Mouse (Mus musculus): ENCODE data around the gene Krtap19-9b. TPM values are rescaled to one million over a fixed set of nuclear protein-coding genes. Genes with fewer than 3 reads are reported as not detected.

Gene Krtap19-9b
- polyA plus RNA-seq (2014; fragmentation: Nextera tagmentation; extraction: Ambion mirVana) = not detected in 2 replicates

GRCm38 (mm10) chr16:88932165-88932564 lies at the start of gene Krtap19-9b:
Krtap19-9b (minus strand) TSS chr16:88932265.
- H3K27me3 ChIP-seq (replicated peaks; ENCODE audit: control insufficient read depth, insufficient read depth, low read length) = no peaks in the 10 kb centered on the region
- ATAC-seq (ENCODE audit: low read depth) (no peak), DNase-seq (ENCODE audit: low spot score) (no peak)
- WGBS = 79% methylated on average over 3 of the region's 3 CpGs
- no peak within 1 kb of the TSS for H3K9ac ChIP-seq (ENCODE audit: low read depth, low read length)
- no peaks in the 10 kb centered on the region for H3K36me3 ChIP-seq (ENCODE audit: control insufficient read depth, insufficient read depth, low read length)
- H3K27ac ChIP-seq (replicated peaks; ENCODE audit: low read depth, low read length) = no peak within 1 kb of the TSS
- H3K4me3 ChIP-seq (ENCODE audit: low read depth, low read length) = no peak within 1 kb of the TSS
- H3K9me3 ChIP-seq (ENCODE audit: control insufficient read depth, low read length) = no peaks in the 10 kb centered on the region
- H3K4me2 ChIP-seq (ENCODE audit: low read depth, low read length) = no peak within 1 kb of the TSS
- no peaks in the 10 kb centered on the region for H3K4me1 ChIP-seq (ENCODE audit: control insufficient read depth, insufficient read depth, low read length)

GRCm38 (mm10) chr16:88962773-88963172 lies 30.7 kb upstream of the Krtap19-9b start, which contains the start of gene Krtap16-3:
Krtap16-3 (minus strand) TSS chr16:88962873.
- Histone ChIP-seq H3K9me3 (ENCODE audit: control insufficient read depth, low read length) (no peaks in the 10 kb centered on the region), H3K27ac (replicated peaks; ENCODE audit: low read depth, low read length) (no peak within 1 kb of the TSS), H3K4me2 (ENCODE audit: low read depth, low read length) (no peak within 1 kb of the TSS), H3K4me3 (ENCODE audit: low read depth, low read length) (no peak within 1 kb of the TSS), H3K4me1 (ENCODE audit: control insufficient read depth, insufficient read depth, low read length) (no peaks in the 10 kb centered on the region), H3K27me3 (replicated peaks; ENCODE audit: control insufficient read depth, insufficient read depth, low read length) (no peaks in the 10 kb centered on the region), H3K36me3 (ENCODE audit: control insufficient read depth, insufficient read depth, low read length) (no peaks in the 10 kb centered on the region), H3K9ac (ENCODE audit: low read depth, low read length) (no peak within 1 kb of the TSS)
- ATAC-seq (ENCODE audit: low read depth) = no peak
- 85% methylated on average over 7 of the region's 7 CpGs for WGBS
- DNase-seq (ENCODE audit: low spot score) = no peak

- Histone ChIP-seq H3K4me1 (ENCODE audit: control insufficient read depth, insufficient read depth, low read length) (no peaks in the 10 kb centered on the region), H3K9me3 (ENCODE audit: control insufficient read depth, low read length) (no peaks in the 10 kb centered on the region), H3K36me3 (ENCODE audit: control insufficient read depth, insufficient read depth, low read length) (no peaks in the 10 kb centered on the region), H3K4me3 (ENCODE audit: low read depth, low read length) (no peak overlapping the region), H3K27me3 (replicated peaks; ENCODE audit: control insufficient read depth, insufficient read depth, low read length) (no peaks in the 10 kb centered on the region), H3K27ac (replicated peaks; ENCODE audit: low read depth, low read length) (no peak overlapping the region), H3K9ac (ENCODE audit: low read depth, low read length) (no peak overlapping the region), H3K4me2 (ENCODE audit: low read depth, low read length) (no peak overlapping the region)
- 82% methylated on average over 6 of the region's 6 CpGs for WGBS
- DNase-seq (ENCODE audit: low spot score) = no peak
- no peak for ATAC-seq (ENCODE audit: low read depth)
Observed at GRCm38 (mm10) chr16:88941106-88941505, 9.0 kb upstream of the Krtap19-9b start.

- H3K27ac ChIP-seq (replicated peaks; ENCODE audit: low read depth, low read length) = no peak overlapping the region
- ATAC-seq (ENCODE audit: low read depth) (no peak), DNase-seq (ENCODE audit: low spot score) (no peak)
- H3K9ac ChIP-seq (ENCODE audit: low read depth, low read length) = no peak overlapping the region
- H3K4me3 ChIP-seq (ENCODE audit: low read depth, low read length) = no peak overlapping the region
- WGBS = 77% methylated on average over 7 of the region's 7 CpGs
- no peaks in the 10 kb centered on the region for H3K27me3 ChIP-seq (replicated peaks; ENCODE audit: control insufficient read depth, insufficient read depth, low read length)
- H3K4me2 ChIP-seq (ENCODE audit: low read depth, low read length) = no peak overlapping the region
- no peaks in the 10 kb centered on the region for H3K36me3 ChIP-seq (ENCODE audit: control insufficient read depth, insufficient read depth, low read length)
- H3K9me3 ChIP-seq (ENCODE audit: control insufficient read depth, low read length) = no peaks in the 10 kb centered on the region
- no peaks in the 10 kb centered on the region for H3K4me1 ChIP-seq (ENCODE audit: control insufficient read depth, insufficient read depth, low read length)
Observed at GRCm38 (mm10) chr16:88938252-88938651, 6.2 kb upstream of the Krtap19-9b start.

- H3K4me1 ChIP-seq (ENCODE audit: control insufficient read depth, insufficient read depth, low read length) = no peaks in the 10 kb centered on the region
Observed at GRCm38 (mm10) chr16:88896357-88896756, 35.7 kb downstream of the Krtap19-9b start, which contains the start of gene Krtap19-5. Krtap19-5 (minus strand) TSS chr16:88896457.

GRCm38 (mm10) chr16:88886870-88887269 lies 45.2 kb downstream of the Krtap19-9b start:
- no peaks in the 10 kb centered on the region for H3K4me1 ChIP-seq (ENCODE audit: control insufficient read depth, insufficient read depth, low read length)
- WGBS = 69% methylated on average over 6 of the region's 6 CpGs
- H3K9me3 ChIP-seq (ENCODE audit: control insufficient read depth, low read length) = no peaks in the 10 kb centered on the region
- ATAC-seq (ENCODE audit: low read depth) = no peak
- no peak overlapping the region for H3K4me2 ChIP-seq (ENCODE audit: low read depth, low read length)
- no peak overlapping the region for H3K27ac ChIP-seq (replicated peaks; ENCODE audit: low read depth, low read length)
- peak; percentile 2 for DNase-seq (ENCODE audit: low spot score)
- H3K9ac ChIP-seq (ENCODE audit: low read depth, low read length) = no peak overlapping the region
- H3K27me3 ChIP-seq (replicated peaks; ENCODE audit: control insufficient read depth, insufficient read depth, low read length) = no peaks in the 10 kb centered on the region
- H3K36me3 ChIP-seq (ENCODE audit: control insufficient read depth, insufficient read depth, low read length) = no peaks in the 10 kb centered on the region
- H3K4me3 ChIP-seq (ENCODE audit: low read depth, low read length) = no peak overlapping the region

More at GRCm38 (mm10) chr16:88896357-88896756, 35.7 kb downstream of the Krtap19-9b start, which contains the start of gene Krtap19-5:
- Histone ChIP-seq H3K9me3 (ENCODE audit: control insufficient read depth, low read length) (no peaks in the 10 kb centered on the region), H3K36me3 (ENCODE audit: control insufficient read depth, insufficient read depth, low read length) (no peaks in the 10 kb centered on the region), H3K27me3 (replicated peaks; ENCODE audit: control insufficient read depth, insufficient read depth, low read length) (no peaks in the 10 kb centered on the region), H3K27ac (replicated peaks; ENCODE audit: low read depth, low read length) (no peak within 1 kb of the TSS), H3K9ac (ENCODE audit: low read depth, low read length) (no peak within 1 kb of the TSS), H3K4me3 (ENCODE audit: low read depth, low read length) (no peak within 1 kb of the TSS), H3K4me2 (ENCODE audit: low read depth, low read length) (no peak within 1 kb of the TSS)
- WGBS = 93% methylated on average over 6 of the region's 6 CpGs
- DNase-seq (ENCODE audit: low spot score) = no peak
- no peak for ATAC-seq (ENCODE audit: low read depth)

- Histone ChIP-seq H3K9ac (ENCODE audit: low read depth, low read length) (no peak within 1 kb of the TSS), H3K27ac (replicated peaks; ENCODE audit: low read depth, low read length) (no peak within 1 kb of the TSS), H3K36me3 (ENCODE audit: control insufficient read depth, insufficient read depth, low read length) (no peaks in the 10 kb centered on the region), H3K27me3 (replicated peaks; ENCODE audit: control insufficient read depth, insufficient read depth, low read length) (no peaks in the 10 kb centered on the region), H3K4me2 (ENCODE audit: low read depth, low read length) (no peak within 1 kb of the TSS), H3K4me1 (ENCODE audit: control insufficient read depth, insufficient read depth, low read length) (no peaks in the 10 kb centered on the region), H3K4me3 (ENCODE audit: low read depth, low read length) (no peak within 1 kb of the TSS), H3K9me3 (ENCODE audit: control insufficient read depth, low read length) (no peaks in the 10 kb centered on the region)
- no peak for DNase-seq (ENCODE audit: low spot score)
- ATAC-seq (ENCODE audit: low read depth) = no peak
- whole genome bisulfite sequencing = 86% methylated on average over 5 of the region's 5 CpGs
Observed at GRCm38 (mm10) chr16:88884989-88885388, 47.1 kb downstream of the Krtap19-9b start, which contains the start of gene Krtap19-4. Krtap19-4 (minus strand) TSS chr16:88885089.

Other genes with a start within 250 kb of the Krtap19-9b start
- not detected in 2 replicates for gene 2310061N02Rik, start 224.3 kb downstream of the Krtap19-9b start, polyA plus RNA-seq (2014; fragmentation: Nextera tagmentation; extraction: Ambion mirVana)
- gene Krtap13-1, start 203.4 kb downstream of the Krtap19-9b start, polyA plus RNA-seq (2014; fragmentation: Nextera tagmentation; extraction: Ambion mirVana) = not detected in 2 replicates
- 0.51 TPM in 1 of 2 replicates, not detected in the other for gene Krtap13, start 180.6 kb downstream of the Krtap19-9b start, polyA plus RNA-seq (2014; fragmentation: Nextera tagmentation; extraction: Ambion mirVana)
- 1.8 TPM in 1 of 2 replicates, not detected in the other for gene 2310034C09Rik, start 173.4 kb downstream of the Krtap19-9b start, polyA plus RNA-seq (2014; fragmentation: Nextera tagmentation; extraction: Ambion mirVana)
- gene 2310057N15Rik, start 158.1 kb downstream of the Krtap19-9b start, polyA plus RNA-seq (2014; fragmentation: Nextera tagmentation; extraction: Ambion mirVana) = not detected in 2 replicates
- gene Gm5965, start 154.4 kb downstream of the Krtap19-9b start, polyA plus RNA-seq (2014; fragmentation: Nextera tagmentation; extraction: Ambion mirVana) = not detected in 2 replicates
- gene Gm20741, start 120.0 kb downstream of the Krtap19-9b start, polyA plus RNA-seq (2014; fragmentation: Nextera tagmentation; extraction: Ambion mirVana) = not detected in 2 replicates
- not detected in 2 replicates for gene Krtap15, start 112.0 kb downstream of the Krtap19-9b start, polyA plus RNA-seq (2014; fragmentation: Nextera tagmentation; extraction: Ambion mirVana)
- gene Krtap14, start 106.1 kb downstream of the Krtap19-9b start, polyA plus RNA-seq (2014; fragmentation: Nextera tagmentation; extraction: Ambion mirVana) = not detected in 2 replicates
- not detected in 2 replicates for gene Krtap19-1, start 62.9 kb downstream of the Krtap19-9b start, polyA plus RNA-seq (2014; fragmentation: Nextera tagmentation; extraction: Ambion mirVana)
- not detected in 2 replicates for gene Krtap19-2, start 58.0 kb downstream of the Krtap19-9b start, polyA plus RNA-seq (2014; fragmentation: Nextera tagmentation; extraction: Ambion mirVana)
- gene Krtap19-3, start 54.2 kb downstream of the Krtap19-9b start, polyA plus RNA-seq (2014; fragmentation: Nextera tagmentation; extraction: Ambion mirVana) = not detected in 2 replicates
- not detected in 2 replicates for gene Krtap19-4, start 47.2 kb downstream of the Krtap19-9b start, polyA plus RNA-seq (2014; fragmentation: Nextera tagmentation; extraction: Ambion mirVana)
- gene Krtap19-5, start 35.8 kb downstream of the Krtap19-9b start, polyA plus RNA-seq (2014; fragmentation: Nextera tagmentation; extraction: Ambion mirVana) = not detected in 2 replicates
- gene Krtap16-3, start 30.6 kb upstream of the Krtap19-9b start, polyA plus RNA-seq (2014; fragmentation: Nextera tagmentation; extraction: Ambion mirVana) = not detected in 2 replicates
- not detected in 2 replicates for gene Krtap22-2, start 78.5 kb upstream of the Krtap19-9b start, polyA plus RNA-seq (2014; fragmentation: Nextera tagmentation; extraction: Ambion mirVana)
- 0.33 TPM in 1 of 2 replicates, not detected in the other for gene Gm10229, start 83.0 kb upstream of the Krtap19-9b start, polyA plus RNA-seq (2014; fragmentation: Nextera tagmentation; extraction: Ambion mirVana)
- gene Krtap6-1, start 99.4 kb upstream of the Krtap19-9b start, polyA plus RNA-seq (2014; fragmentation: Nextera tagmentation; extraction: Ambion mirVana) = not detected in 2 replicates
- not detected in 2 replicates for gene Gm10228, start 109.2 kb upstream of the Krtap19-9b start, polyA plus RNA-seq (2014; fragmentation: Nextera tagmentation; extraction: Ambion mirVana)
- gene Krtap6-5, start 115.6 kb upstream of the Krtap19-9b start, polyA plus RNA-seq (2014; fragmentation: Nextera tagmentation; extraction: Ambion mirVana) = not detected in 2 replicates
- not detected in 2 replicates for gene 1110025L11Rik, start 131.7 kb upstream of the Krtap19-9b start, polyA plus RNA-seq (2014; fragmentation: Nextera tagmentation; extraction: Ambion mirVana)
- not detected in 2 replicates for gene Krtap6-3, start 151.8 kb upstream of the Krtap19-9b start, polyA plus RNA-seq (2014; fragmentation: Nextera tagmentation; extraction: Ambion mirVana)
- not detected in 2 replicates for gene Gm6358, start 208.6 kb upstream of the Krtap19-9b start, polyA plus RNA-seq (2014; fragmentation: Nextera tagmentation; extraction: Ambion mirVana)
- not detected in 2 replicates for gene Gm10061, start 218.8 kb upstream of the Krtap19-9b start, polyA plus RNA-seq (2014; fragmentation: Nextera tagmentation; extraction: Ambion mirVana)
- gene Gm9789, start 225.7 kb upstream of the Krtap19-9b start, polyA plus RNA-seq (2014; fragmentation: Nextera tagmentation; extraction: Ambion mirVana) = not detected in 2 replicates
- gene Gm7735, start 237.2 kb upstream of the Krtap19-9b start, polyA plus RNA-seq (2014; fragmentation: Nextera tagmentation; extraction: Ambion mirVana) = not detected in 2 replicates
- not detected in 2 replicates for gene 1110057P08Rik, start 242.5 kb upstream of the Krtap19-9b start, polyA plus RNA-seq (2014; fragmentation: Nextera tagmentation; extraction: Ambion mirVana)